Mouse (Mus musculus): Measurements from ENCODE around the gene Acvr1. TPM values are rescaled to one million over a fixed set of nuclear protein-coding genes. Genes with fewer than 3 reads are reported as not detected.

Acvr1 gene
- polyA plus RNA-seq, 1 experiment from 2014 or later: 2.7 TPM

DNA sequence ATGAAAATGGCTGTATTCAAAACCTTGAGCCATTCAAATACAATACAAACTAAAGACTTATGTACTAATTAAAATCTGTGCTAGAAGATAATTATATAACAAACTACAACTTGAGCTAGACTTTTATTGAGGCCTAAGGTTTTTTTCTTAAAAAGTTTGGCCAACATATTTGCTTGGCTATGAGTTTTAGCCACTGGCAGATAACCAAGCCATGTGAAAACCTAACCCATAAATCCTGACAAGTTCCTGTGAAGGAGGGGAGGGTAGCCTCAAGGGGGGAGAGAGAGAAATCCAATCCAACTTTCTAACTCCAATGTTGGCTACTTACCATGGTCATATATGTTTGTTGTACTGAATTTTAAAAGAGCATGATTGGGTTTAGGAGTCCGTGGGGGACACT is 48.4 kb downstream of the Acvr1 start:
- WGBS (ENCODE audit: insufficient replicate concordance): 69% methylated on average over 1 of the region's 1 CpGs
- no peak for ATAC-seq

DNA sequence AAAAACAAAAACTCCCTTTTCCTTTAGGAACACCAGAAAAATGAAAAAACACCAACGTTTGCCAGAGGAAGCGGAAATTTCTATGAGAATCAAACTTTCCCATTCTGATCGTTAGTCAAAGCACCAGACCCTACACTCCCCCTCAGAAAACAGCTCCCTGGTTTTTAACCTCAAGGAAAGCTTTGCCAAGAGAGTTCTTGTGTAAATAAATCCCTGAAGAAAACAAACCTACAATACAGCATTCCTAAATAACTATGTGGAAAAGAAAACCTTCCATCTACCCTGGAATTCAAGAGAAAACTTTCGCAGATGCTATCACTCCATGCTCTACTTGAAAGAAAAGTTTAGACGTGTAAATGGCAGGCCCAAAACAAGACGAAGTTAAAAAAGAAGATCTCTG is 50.0 kb downstream of the Acvr1 start:
- H3K36me3 ChIP-seq (replicated peaks; ENCODE audit: insufficient read depth, low read length): no peaks in the 10 kb centered on the region
- H3K4me1 ChIP-seq (ENCODE audit: insufficient read depth): peaks cover 4% of the 10 kb centered on the region; the same call in 1 of the 2 replicates
- no peak for DNase-seq
- H3K27me3 ChIP-seq (ENCODE audit: insufficient read depth, low read length): no peaks in the 10 kb centered on the region
- no peak overlapping the region for H3K4me2 ChIP-seq (ENCODE audit: low read depth, low read length)
- no peak for ATAC-seq
- TF ChIP-seq EP300 (IDR thresholded peaks at IDR 0.05; ENCODE audit: low read depth) (no peak), CTCF (IDR thresholded peaks at IDR 0.05; ENCODE audit: low read depth) (no peak)
- 54% methylated on average over 6 of the region's 6 CpGs for WGBS (ENCODE audit: insufficient replicate concordance)
- no peak overlapping the region for H3K9ac ChIP-seq (replicated peaks)
- no peaks in the 10 kb centered on the region for H3K9me3 ChIP-seq (ENCODE audit: low read length)
- H3K27ac ChIP-seq (ENCODE audit: low read depth): no peak overlapping the region
- H3K4me3 ChIP-seq (ENCODE audit: low read depth, low read length): no peak overlapping the region

More for the DNA sequence above, 48.4 kb downstream of the Acvr1 start:
- no peak overlapping the region for H3K27ac ChIP-seq (ENCODE audit: low read depth)
- H3K36me3 ChIP-seq (replicated peaks; ENCODE audit: insufficient read depth, low read length): no peaks in the 10 kb centered on the region
- DNase-seq: no peak
- no peaks in the 10 kb centered on the region for H3K9me3 ChIP-seq (ENCODE audit: low read length)
- no peaks in the 10 kb centered on the region for H3K27me3 ChIP-seq (ENCODE audit: insufficient read depth, low read length)
- TF ChIP-seq EP300 (IDR thresholded peaks at IDR 0.05; ENCODE audit: low read depth) (no peak), CTCF (IDR thresholded peaks at IDR 0.05; ENCODE audit: low read depth) (no peak)
- H3K4me3 ChIP-seq (ENCODE audit: low read depth, low read length): no peak overlapping the region
- no peak overlapping the region for H3K4me2 ChIP-seq (ENCODE audit: low read depth, low read length)
- H3K9ac ChIP-seq (replicated peaks): no peak overlapping the region
- peaks cover 2% of the 10 kb centered on the region; the same call in 1 of the 2 replicates for H3K4me1 ChIP-seq (ENCODE audit: insufficient read depth)

DNA sequence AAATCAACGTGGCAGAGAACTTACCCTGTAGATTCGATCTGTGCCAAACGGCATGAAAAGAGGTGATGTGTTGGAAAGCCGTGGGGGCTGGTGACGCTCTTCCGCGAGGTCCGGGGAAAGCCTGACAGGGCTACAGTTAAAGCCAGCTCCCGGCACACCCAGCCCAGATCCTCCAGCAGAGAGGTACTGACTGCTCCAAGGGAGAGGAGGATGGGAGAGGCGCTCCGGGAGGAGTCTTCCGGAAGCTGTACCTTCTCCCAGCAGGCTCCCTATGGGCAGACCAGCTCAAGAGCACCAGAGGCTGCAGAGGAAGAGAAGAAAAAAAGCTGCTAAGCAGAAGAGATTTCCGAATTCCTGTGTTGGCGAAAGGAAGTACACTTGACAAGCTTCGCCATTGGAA is 51.0 kb downstream of the Acvr1 start:
- H3K36me3 ChIP-seq (replicated peaks; ENCODE audit: insufficient read depth, low read length): no peaks in the 10 kb centered on the region
- H3K9me3 ChIP-seq (ENCODE audit: low read length): no peaks in the 10 kb centered on the region
- H3K27ac ChIP-seq (ENCODE audit: low read depth): peak overlapping the region; percentile 44
- DNase-seq (no peak), ATAC-seq (no peak)
- no peaks in the 10 kb centered on the region for H3K27me3 ChIP-seq (ENCODE audit: insufficient read depth, low read length)
- H3K9ac ChIP-seq (replicated peaks): no peak overlapping the region
- H3K4me3 ChIP-seq (ENCODE audit: low read depth, low read length): no peak overlapping the region
- no peak overlapping the region for H3K4me2 ChIP-seq (ENCODE audit: low read depth, low read length)
- WGBS (ENCODE audit: insufficient replicate concordance): 44% methylated on average over 15 of the region's 15 CpGs
- TF ChIP-seq CTCF (IDR thresholded peaks at IDR 0.05; ENCODE audit: low read depth) (no peak), EP300 (IDR thresholded peaks at IDR 0.05; ENCODE audit: low read depth) (no peak)
- H3K4me1 ChIP-seq (ENCODE audit: insufficient read depth): peaks cover 4% of the 10 kb centered on the region; the same call in 1 of the 2 replicates

DNA sequence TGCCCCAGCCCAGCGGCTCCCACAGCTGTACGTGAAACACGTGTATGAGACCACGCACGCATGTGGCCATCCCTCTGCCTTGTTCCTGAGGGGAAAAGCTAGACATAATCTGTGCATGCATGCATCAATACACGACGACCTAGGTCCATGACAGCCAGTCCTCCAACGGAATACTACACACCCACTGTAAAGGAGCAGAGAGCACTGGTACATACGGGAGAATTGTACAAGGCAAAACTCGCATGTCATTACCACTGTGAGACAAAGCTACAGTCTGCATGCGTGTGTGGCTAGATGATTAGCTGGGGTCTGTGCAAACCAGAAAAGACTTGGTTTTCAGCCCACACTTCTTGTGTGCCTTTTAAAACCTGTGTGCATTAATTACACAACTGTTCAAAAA is 52.5 kb downstream of the Acvr1 start:
- 0 out of 2 replicates have a peak overlapping the region, but pooled peaks have one; percentile 2 for H3K27ac ChIP-seq (ENCODE audit: low read depth)
- WGBS (ENCODE audit: insufficient replicate concordance): 87% methylated on average over 11 of the region's 11 CpGs
- no peak overlapping the region for H3K9ac ChIP-seq (replicated peaks)
- H3K4me2 ChIP-seq (ENCODE audit: low read depth, low read length): no peak overlapping the region
- no peaks in the 10 kb centered on the region for H3K36me3 ChIP-seq (replicated peaks; ENCODE audit: insufficient read depth, low read length)
- H3K4me1 ChIP-seq (ENCODE audit: insufficient read depth): peaks cover 4% of the 10 kb centered on the region; the same call in 1 of the 2 replicates
- TF ChIP-seq CTCF (IDR thresholded peaks at IDR 0.05; ENCODE audit: low read depth) (no peak), EP300 (IDR thresholded peaks at IDR 0.05; ENCODE audit: low read depth) (no peak)
- no peak overlapping the region for H3K4me3 ChIP-seq (ENCODE audit: low read depth, low read length)
- no peak for ATAC-seq
- DNase-seq: no peak
- H3K9me3 ChIP-seq (ENCODE audit: low read length): no peaks in the 10 kb centered on the region
- no peaks in the 10 kb centered on the region for H3K27me3 ChIP-seq (ENCODE audit: insufficient read depth, low read length)

DNA sequence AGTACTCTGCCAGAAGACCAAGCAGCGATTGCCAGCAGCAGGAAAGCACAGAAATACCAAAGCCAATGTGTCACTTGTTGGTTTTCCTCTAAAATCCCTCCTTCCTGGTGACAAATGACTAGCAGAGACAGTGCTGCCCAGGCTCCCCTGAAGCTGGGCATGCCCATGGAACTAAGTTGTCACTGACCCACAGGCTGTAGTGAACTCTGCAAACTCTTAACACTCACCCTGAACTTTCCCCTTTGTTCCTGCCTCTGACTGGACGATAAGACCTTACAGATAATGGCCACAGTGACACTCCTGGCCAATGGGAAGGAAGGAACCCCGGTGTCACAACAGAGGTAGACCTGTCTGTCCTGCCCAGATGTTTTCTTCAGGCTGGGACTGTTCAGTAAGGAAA is 53.7 kb downstream of the Acvr1 start:
- H3K27ac ChIP-seq (ENCODE audit: low read depth): peak overlapping the region; percentile 4; the same call in 1 of the 2 replicates
- peak; percentile 35 for DNase-seq

DNA sequence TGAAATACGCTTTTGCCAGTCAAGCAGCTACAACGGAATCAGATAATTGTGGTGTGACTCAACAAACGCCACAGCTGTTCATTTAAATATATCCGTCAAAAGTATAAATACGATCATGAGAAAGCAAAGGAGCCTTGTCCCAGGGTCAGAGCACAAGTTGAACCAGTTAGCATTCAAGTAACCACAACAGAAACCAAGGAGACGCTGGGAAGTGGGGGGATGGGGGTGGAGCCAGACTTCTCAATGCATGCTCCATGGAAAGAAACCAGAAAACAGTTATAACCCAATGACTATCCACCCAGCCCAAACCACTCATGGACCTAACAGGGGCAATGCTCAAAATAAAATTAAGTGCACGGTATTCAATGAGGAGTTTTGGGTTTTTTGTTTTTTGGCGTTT is 56.8 kb downstream of the Acvr1 start:
- Histone ChIP-seq H3K4me1 (ENCODE audit: insufficient read depth) (peaks cover 4% of the 10 kb centered on the region; the same call in 1 of the 2 replicates), H3K4me2 (ENCODE audit: low read depth, low read length) (no peak overlapping the region), H3K9me3 (ENCODE audit: low read length) (no peaks in the 10 kb centered on the region), H3K27me3 (ENCODE audit: insufficient read depth, low read length) (no peaks in the 10 kb centered on the region), H3K4me3 (ENCODE audit: low read depth, low read length) (no peak overlapping the region), H3K9ac (replicated peaks) (no peak overlapping the region), H3K27ac (ENCODE audit: low read depth) (no peak overlapping the region), H3K36me3 (replicated peaks; ENCODE audit: insufficient read depth, low read length) (no peaks in the 10 kb centered on the region)
- DNase-seq (no peak), ATAC-seq (no peak)
- TF ChIP-seq EP300 (IDR thresholded peaks at IDR 0.05; ENCODE audit: low read depth) (no peak), CTCF (IDR thresholded peaks at IDR 0.05; ENCODE audit: low read depth) (no peak)
- 63% methylated on average over 8 of the region's 8 CpGs for WGBS (ENCODE audit: insufficient replicate concordance)

More for the DNA sequence above, 53.7 kb downstream of the Acvr1 start:
- Histone ChIP-seq H3K4me2 (ENCODE audit: low read depth, low read length) (no peak overlapping the region), H3K36me3 (replicated peaks; ENCODE audit: insufficient read depth, low read length) (no peaks in the 10 kb centered on the region), H3K4me1 (ENCODE audit: insufficient read depth) (peaks cover 4% of the 10 kb centered on the region; the same call in 1 of the 2 replicates), H3K4me3 (ENCODE audit: low read depth, low read length) (no peak overlapping the region), H3K9ac (replicated peaks) (no peak overlapping the region), H3K27me3 (ENCODE audit: insufficient read depth, low read length) (no peaks in the 10 kb centered on the region), H3K9me3 (ENCODE audit: low read length) (no peaks in the 10 kb centered on the region)
- TF ChIP-seq CTCF (IDR thresholded peaks at IDR 0.05; ENCODE audit: low read depth): no peak
- peak; percentile 36; the same call in 1 of the 2 replicates for TF ChIP-seq EP300 (IDR thresholded peaks at IDR 0.05; ENCODE audit: low read depth)
- peak; percentile 98 for ATAC-seq
- WGBS (ENCODE audit: insufficient replicate concordance): 38% methylated on average over 3 of the region's 3 CpGs

All from liver, postnatal 0 days (tissue).